Mouse (Mus musculus) thymus, postnatal 36 days (tissue): ENCODE results near the gene Pex14.
A peak's percentile ranks its signal among the peaks of the same experiment; 100 is the strongest.

Source experiments
- DNase-seq, 2 experiments: peaks; one replicate each; pipeline ENCODE4 v3.0.0; 2022; ENCODE audit warnings: mixed read lengths in 2 of 2

Gene Pex14

DNA sequence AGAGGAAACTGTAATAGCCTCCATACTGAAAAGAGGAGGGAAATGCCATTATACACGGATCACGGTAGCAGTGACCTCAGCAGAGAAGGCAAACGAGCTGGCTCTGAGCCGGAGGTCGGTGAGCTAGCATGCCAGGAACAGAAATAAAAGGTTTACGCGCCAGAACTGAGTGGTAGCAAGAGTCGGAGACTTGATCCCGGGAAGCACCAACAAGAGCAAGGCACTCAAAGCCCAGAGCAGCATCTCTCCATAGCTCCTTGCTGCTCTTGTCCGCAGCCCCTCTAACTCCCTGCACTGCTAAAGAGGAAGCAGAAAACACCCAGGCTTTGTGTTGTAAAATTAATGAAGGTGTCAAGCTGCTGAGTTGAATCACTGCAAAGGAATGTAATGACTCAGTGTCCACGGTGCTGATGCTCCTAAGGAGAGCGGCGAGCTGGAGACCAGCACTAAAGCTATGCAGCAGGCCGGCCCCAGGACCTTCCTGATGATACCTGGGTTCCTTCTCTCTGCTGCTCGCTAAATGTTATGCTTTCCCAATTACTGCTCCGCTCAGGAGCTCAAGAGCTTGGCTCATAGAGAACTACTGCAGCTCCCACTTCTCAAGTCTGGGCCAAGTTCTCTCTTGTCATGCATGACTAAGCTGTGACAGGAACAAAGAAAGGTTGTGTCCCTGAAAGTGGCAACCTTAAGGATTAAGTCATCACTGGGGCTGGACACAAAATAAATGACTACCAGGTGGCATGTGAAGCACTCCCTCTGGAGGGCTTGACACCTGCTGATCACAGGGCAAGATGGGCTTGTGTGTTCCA lies 50.1 kb downstream of the Pex14 start:
- no peak for DNase-seq

- peak; percentile 29 to 33 for DNase-seq
Observed at GRCm38 (mm10) chr4:149048625-149049228, 50.9 kb downstream of the Pex14 start.

DNA sequence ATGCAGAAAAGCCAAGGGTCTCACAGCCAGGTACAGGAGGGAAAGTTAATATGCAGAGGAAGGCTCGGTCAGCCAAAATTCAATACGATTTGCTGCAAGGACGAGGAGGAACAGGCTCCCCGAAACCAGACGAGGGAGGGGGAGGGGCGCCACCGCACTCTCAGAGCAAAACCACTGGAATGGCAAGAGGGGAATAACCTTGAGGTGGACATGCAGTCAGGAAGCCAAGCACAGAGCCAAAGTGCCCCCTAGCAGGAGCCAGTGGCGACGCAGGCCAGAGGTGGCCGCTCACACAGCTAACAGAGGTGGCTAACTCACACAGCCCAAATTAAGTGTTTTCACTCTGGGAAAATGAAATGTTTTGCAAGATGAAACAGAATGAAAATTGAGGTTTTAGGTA lies 52.3 kb downstream of the Pex14 start:
- peak in 1 of 2 experiments; percentile 16 for DNase-seq

- DNase-seq, result no peak
Observed at GRCm38 (mm10) chr4:149045885-149046284, 53.8 kb downstream of the Pex14 start.

GRCm38 (mm10) chr4:149040289-149040688 lies 59.4 kb downstream of the Pex14 start:
- no peak for DNase-seq

GRCm38 (mm10) chr4:149037706-149038105 lies 62.0 kb downstream of the Pex14 start:
- DNase-seq, result no peak

DNA sequence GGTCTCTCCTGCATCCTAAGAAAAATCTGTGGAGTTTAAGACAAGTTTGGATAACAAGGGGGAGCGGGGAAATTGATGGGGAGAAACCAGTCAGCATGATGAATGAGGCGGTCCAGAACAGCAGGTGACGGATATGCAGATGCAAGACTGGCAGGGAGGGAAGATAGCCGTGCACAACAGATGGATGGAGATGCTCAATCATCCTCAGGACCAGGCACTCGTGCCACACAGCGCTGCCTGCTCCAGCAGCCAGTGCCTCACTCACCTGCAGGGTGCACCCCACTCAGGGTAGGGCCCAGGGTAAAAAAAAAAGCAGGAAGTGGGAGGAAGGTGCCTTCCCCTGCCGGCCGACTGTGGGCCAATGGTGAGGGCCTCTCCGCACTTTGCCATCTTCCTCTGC lies 63.1 kb downstream of the Pex14 start:
- peak in 1 of 2 experiments; percentile 14 for DNase-seq

DNA sequence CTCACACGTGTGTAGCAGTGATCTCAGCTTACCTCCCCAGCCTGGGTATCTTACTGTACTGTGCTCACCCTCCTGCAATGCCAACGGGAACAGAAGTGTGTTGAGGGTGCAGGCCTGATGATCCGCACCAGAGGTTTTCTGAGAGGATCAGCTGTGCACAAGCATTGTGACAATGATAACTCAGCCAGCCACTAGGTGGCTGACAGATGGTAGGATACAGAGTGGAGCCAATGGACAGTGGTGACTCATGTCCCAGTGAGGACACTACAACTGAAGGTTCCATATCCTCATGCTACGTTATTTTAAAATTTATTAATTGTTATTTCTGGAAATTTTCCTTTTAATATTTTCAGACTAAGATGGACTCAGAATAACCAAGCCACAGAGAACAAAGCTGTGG lies 68.2 kb downstream of the Pex14 start:
- no peak for DNase-seq

GRCm38 (mm10) chr4:149027571-149027970 lies 72.1 kb downstream of the Pex14 start:
- DNase-seq, result no peak

DNA sequence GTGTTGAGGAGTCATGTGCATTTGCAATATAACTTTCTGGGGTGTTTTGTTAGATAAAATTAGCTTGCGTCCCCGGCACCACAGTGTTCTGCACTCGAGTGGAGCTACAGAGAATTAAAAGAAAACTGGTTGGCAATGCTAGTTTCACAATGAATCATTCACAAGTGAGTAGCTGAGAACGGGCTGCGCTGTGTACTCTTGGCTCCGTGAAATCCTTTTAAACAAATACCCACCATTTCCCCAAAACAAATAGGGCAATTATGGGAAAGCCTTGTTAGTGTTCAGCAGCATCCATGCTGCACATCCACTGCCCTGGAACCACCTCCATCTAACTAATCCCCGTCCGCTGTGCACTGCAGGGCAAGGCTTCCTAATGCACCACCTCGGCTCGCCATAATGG lies 74.4 kb downstream of the Pex14 start:
- DNase-seq, result no peak

GRCm38 (mm10) chr4:149021021-149021420 lies 78.7 kb downstream of the Pex14 start:
- no peak for DNase-seq

GRCm38 (mm10) chr4:149019456-149019855 lies 80.2 kb downstream of the Pex14 start:
- no peak for DNase-seq

- DNase-seq, result no peak
Observed at GRCm38 (mm10) chr4:149006756-149007155, 92.9 kb downstream of the Pex14 start.

DNA sequence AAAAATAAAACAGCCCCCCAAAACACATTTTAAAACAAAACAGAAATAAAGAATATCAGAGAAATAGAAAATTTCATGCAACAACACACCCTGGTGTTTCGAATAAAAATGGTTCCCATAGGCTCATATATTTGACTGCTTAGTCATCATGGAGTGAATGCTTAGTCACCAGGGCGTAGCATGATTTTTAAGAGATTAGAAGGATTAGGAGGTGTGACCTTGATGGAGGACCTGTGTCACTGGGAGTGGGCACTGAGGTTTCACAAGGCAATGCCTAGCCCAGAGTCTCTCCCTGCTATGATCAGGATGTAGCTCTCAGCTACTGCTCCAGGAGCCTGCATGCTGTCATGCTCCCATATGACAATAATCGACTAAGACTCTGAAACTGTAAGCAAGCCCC lies 93.6 kb downstream of the Pex14 start:
- DNase-seq, result no peak

GRCm38 (mm10) chr4:149002441-149003093 lies 97.1 kb downstream of the Pex14 start:
- DNase-seq, result no peak

GRCm38 (mm10) chr4:149001515-149001914 lies 98.2 kb downstream of the Pex14 start:
- no peak for DNase-seq

- DNase-seq, result no peak
Observed at GRCm38 (mm10) chr4:149000746-149001145, 98.9 kb downstream of the Pex14 start.

DNA sequence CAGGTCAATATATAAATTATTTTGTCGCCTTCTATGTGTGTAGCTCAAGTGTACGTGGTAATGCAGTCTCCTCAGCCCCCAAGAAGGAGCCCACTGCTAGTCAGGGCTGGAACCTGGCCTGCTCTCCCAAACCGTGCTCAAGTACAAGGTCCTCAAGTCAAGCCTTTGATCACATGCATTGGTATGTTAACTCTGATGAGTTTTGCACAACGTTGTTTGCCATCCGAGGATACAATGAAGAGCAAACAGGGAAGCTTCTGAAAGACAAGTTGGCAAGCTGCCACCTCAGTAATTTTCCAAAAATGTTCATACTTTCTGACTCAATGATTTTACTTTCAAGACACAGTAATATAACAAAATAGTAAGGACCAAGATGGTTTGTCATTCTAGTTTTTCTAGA lies 105.7 kb downstream of the Pex14 start:
- DNase-seq, result no peak

DNA sequence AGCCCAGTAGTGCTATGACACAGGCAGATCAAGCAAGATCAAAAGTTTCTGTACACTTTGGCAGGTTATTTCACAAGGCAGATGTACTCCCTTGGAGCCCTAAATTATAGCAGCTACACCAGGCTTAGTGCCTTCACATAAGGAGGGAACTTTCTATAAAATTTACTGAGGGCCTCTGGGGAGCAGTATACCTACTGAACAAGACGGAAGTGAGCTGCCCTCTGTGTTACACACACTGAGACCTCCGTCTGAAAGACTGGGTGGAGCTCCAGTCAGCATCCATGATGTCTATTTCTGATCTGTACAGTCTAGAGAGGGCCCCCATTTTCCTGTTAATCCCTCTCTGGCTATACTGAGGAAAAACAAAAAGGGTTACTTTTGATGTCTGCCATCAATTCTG lies 109.6 kb downstream of the Pex14 start:
- DNase-seq, result no peak

- no peak for DNase-seq
Observed at GRCm38 (mm10) chr4:148985541-148986476, 113.9 kb downstream of the Pex14 start.

DNA sequence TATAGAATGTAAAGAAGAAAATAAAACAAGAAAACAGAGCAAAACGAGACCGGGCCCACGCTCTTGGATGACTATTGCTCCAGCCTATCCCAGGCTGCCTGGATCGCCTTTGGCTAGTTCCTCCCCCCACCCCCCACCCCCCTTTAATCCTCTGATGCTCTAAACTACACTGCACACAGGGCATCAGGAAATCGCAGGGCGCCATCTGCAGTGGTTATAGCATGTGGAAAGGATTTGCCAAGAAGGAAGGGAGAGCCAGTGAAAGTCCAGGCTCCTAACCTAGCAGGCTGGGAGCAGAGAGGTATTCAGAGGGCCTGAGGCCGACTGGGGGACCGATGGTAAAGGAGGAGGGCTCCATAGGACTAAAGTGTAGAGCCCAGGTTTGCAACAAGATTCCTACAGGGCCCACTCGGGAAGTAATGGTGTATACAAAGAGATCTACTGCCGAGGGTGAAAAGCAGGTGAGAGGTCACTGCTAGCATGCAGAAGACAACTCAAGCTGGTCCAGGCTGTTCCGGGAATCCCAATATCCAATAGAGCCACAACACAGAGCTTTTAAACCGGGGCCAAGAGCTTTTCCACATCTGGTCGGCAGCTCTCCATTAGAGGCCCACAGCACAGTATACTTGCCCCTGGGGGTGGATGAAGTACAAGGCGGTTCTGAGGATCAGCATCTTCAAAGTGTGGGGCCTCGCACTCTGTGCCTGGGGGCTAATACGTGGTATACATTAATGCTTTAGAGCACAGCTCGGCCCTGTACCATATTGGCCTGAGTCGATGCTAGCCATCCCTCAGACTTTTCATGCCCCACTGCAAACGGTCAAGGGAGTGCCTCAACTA lies 114.8 kb downstream of the Pex14 start:
- DNase-seq, result no peak

DNA sequence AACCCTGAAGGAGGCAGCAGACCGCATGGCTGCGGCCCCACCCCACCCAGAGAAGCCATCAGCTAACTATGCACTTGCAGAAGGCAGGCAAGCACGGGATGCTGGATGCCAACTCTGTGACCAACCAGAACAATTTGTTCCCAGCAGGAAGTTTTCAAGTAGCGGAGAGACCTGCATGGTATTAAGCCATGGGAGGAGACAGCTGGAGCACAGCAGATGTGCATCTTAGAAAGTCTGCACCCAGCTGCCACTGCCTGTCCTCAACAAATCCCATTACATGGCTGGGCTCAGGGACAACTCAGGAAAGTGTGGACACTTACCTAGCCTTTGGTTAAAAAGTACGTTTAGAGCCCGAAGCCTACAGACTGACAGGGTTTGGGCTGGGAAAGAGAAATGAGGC lies 117.4 kb downstream of the Pex14 start:
- no peak for DNase-seq
